19 mouse cellular contexts compared by ENCODE assay signal in the genomic region with DNA sequence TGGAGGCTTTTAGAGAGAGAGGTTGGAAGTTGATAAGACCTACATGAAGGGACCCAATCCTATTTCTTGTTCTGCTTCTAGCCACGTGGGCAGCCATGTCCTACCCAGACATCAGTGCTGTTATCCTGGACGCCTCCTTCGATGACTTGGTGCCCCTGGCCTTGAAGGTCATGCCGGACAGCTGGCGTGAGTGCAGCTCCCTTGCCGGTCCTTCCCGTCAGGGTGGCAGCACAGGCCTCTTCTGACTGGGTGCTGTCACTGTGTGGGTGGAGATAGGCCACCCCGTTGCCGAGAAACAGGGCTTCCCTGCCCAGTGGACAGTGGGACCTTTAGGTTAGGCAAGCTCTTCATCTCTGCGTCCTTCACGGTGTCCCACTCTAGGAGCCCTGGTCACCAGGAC. TPM values are rescaled to one million over a fixed set of nuclear protein-coding genes. Genes with fewer than 3 reads are reported as not detected.
"Had no signal": no experiment of that assay in that cellular context is flagged by ENCODE, and none has a peak within 500 bp of the region (broad histone marks: within the 10 kb centered on the region; RNA-seq: fewer than 3 reads in every experiment).

No protein-coding gene starts in this region.

- DNase-seq: kidney, adult 9 months; liver; lung, adult 2 months; lung, postnatal 4 days; right cerebral cortex, postnatal 4 days; spleen, adult 18-20 months; thymus, adult 18-20 months; thymus, postnatal 14 days had no signal

- H3K27ac ChIP-seq: layer of hippocampus, adult 2 months; limb, embryonic 12.5 days; liver, embryonic 15.5 days; midbrain, embryonic 10.5 days; neural tube, embryonic 13.5 days had no signal

- H3K9ac ChIP-seq: liver, embryonic 15.5 days; neural tube, embryonic 13.5 days had no signal

- H3K9me3 ChIP-seq: limb, embryonic 12.5 days; liver, embryonic 15.5 days; midbrain, embryonic 10.5 days; neural tube, embryonic 13.5 days had no signal

- H3K4me3 ChIP-seq: layer of hippocampus, adult 2 months; limb, embryonic 12.5 days; liver, embryonic 15.5 days; midbrain, embryonic 10.5 days; neural tube, embryonic 13.5 days had no signal

- ATAC-seq: lung, postnatal 0 days; midbrain, embryonic 16.5 days had no signal

- H3K4me2 ChIP-seq: limb, embryonic 12.5 days; liver, embryonic 15.5 days; neural tube, embryonic 13.5 days had no signal

- H3K27me3 ChIP-seq: limb, embryonic 12.5 days; liver, embryonic 15.5 days; neural tube, embryonic 13.5 days had no signal

RNA-seq across cellular contexts. Expression of a gene that starts 6.9 kb away (rescaled TPM):
- total RNA-seq: layer of hippocampus, adult 2 months; layer of hippocampus, postnatal 10 days; left cerebral cortex, postnatal 36 days; megakaryocyte, adult 5-6 weeks had no signal
- polyA plus RNA-seq: limb, embryonic 12.5 days; liver, embryonic 15.5 days; lung, adult 2 months; lung, postnatal 0 days; midbrain, embryonic 10.5 days; midbrain, embryonic 16.5 days; neural tube, embryonic 13.5 days; stomach, embryonic 14.5 days had no signal

RNA-seq across cellular contexts. Expression of a gene that starts 15.8 kb away (rescaled TPM):
- total RNA-seq: layer of hippocampus, postnatal 10 days; left cerebral cortex, postnatal 36 days; megakaryocyte, adult 5-6 weeks had no signal
- polyA plus RNA-seq: midbrain, embryonic 16.5 days; stomach, embryonic 14.5 days had no signal
